Mouse (Mus musculus): Measurements from ENCODE around the gene Cd69. TPM values are rescaled to one million over a fixed set of nuclear protein-coding genes. Genes with fewer than 3 reads are reported as not detected.

The Cd69 gene
- 0.13 TPM in 1 of 2 replicates, not detected in the other for polyA plus RNA-seq (2015; fragmentation: Nextera tagmentation; extraction: Ambion mirVana)

GRCm38 (mm10) chr6:129275220-129275619 lies at the start of gene Cd69:
TSS of gene Cd69 (minus strand) at chr6:129275436.
- Histone ChIP-seq H3K36me3 (ENCODE audit: insufficient read depth, low read length) (no peaks in the 10 kb centered on the region), H3K9ac (replicated peaks; ENCODE audit: low read length) (no peak within 1 kb of the TSS), H3K4me3 (ENCODE audit: low read length) (no peak within 1 kb of the TSS), H3K4me2 (replicated peaks; ENCODE audit: low read depth, low read length) (no peak within 1 kb of the TSS), H3K4me1 (ENCODE audit: insufficient read depth, low read length) (no peaks in the 10 kb centered on the region), H3K27ac (ENCODE audit: low read length) (no peak within 1 kb of the TSS), H3K9me3 (ENCODE audit: low read length) (no peaks in the 10 kb centered on the region), H3K27me3 (ENCODE audit: insufficient read depth, low read length) (no peaks in the 10 kb centered on the region)
- WGBS: 67% methylated on average over 9 of the region's 9 CpGs
- ATAC-seq (ENCODE audit: low FRiP score, low TSS enrichment): no peak

- Histone ChIP-seq H3K9me3 (ENCODE audit: low read length) (no peaks in the 10 kb centered on the region), H3K36me3 (ENCODE audit: insufficient read depth, low read length) (no peaks in the 10 kb centered on the region), H3K4me1 (ENCODE audit: insufficient read depth, low read length) (no peaks in the 10 kb centered on the region), H3K27ac (ENCODE audit: low read length) (no peak overlapping the region), H3K27me3 (ENCODE audit: insufficient read depth, low read length) (no peaks in the 10 kb centered on the region), H3K4me3 (ENCODE audit: low read length) (no peak overlapping the region), H3K4me2 (replicated peaks; ENCODE audit: low read depth, low read length) (no peak overlapping the region), H3K9ac (replicated peaks; ENCODE audit: low read length) (no peak overlapping the region)
- ATAC-seq (ENCODE audit: low FRiP score, low TSS enrichment): no peak
- 69% methylated on average over 4 of the region's 4 CpGs for WGBS
Observed at GRCm38 (mm10) chr6:129319331-129319730, 44.1 kb upstream of the Cd69 start.

- no peak overlapping the region for H3K9ac ChIP-seq (replicated peaks; ENCODE audit: low read length)
- ATAC-seq (ENCODE audit: low FRiP score, low TSS enrichment): no peak
- 70% methylated on average over 1 of the region's 1 CpGs for WGBS
- no peaks in the 10 kb centered on the region for H3K27me3 ChIP-seq (ENCODE audit: insufficient read depth, low read length)
- H3K4me1 ChIP-seq (ENCODE audit: insufficient read depth, low read length): no peaks in the 10 kb centered on the region
- no peak overlapping the region for H3K4me3 ChIP-seq (ENCODE audit: low read length)
- H3K36me3 ChIP-seq (ENCODE audit: insufficient read depth, low read length): no peaks in the 10 kb centered on the region
- no peaks in the 10 kb centered on the region for H3K9me3 ChIP-seq (ENCODE audit: low read length)
- no peak overlapping the region for H3K4me2 ChIP-seq (replicated peaks; ENCODE audit: low read depth, low read length)
- no peak overlapping the region for H3K27ac ChIP-seq (ENCODE audit: low read length)
Observed at GRCm38 (mm10) chr6:129318395-129318794, 43.2 kb upstream of the Cd69 start.

- Histone ChIP-seq H3K9me3 (ENCODE audit: low read length) (no peaks in the 10 kb centered on the region), H3K4me3 (ENCODE audit: low read length) (no peak overlapping the region), H3K36me3 (ENCODE audit: insufficient read depth, low read length) (no peaks in the 10 kb centered on the region), H3K27ac (ENCODE audit: low read length) (no peak overlapping the region), H3K9ac (replicated peaks; ENCODE audit: low read length) (no peak overlapping the region), H3K4me2 (replicated peaks; ENCODE audit: low read depth, low read length) (no peak overlapping the region), H3K27me3 (ENCODE audit: insufficient read depth, low read length) (no peaks in the 10 kb centered on the region), H3K4me1 (ENCODE audit: insufficient read depth, low read length) (no peaks in the 10 kb centered on the region)
- 72% methylated on average over 2 of the region's 2 CpGs for WGBS
- no peak for ATAC-seq (ENCODE audit: low FRiP score, low TSS enrichment)
Observed at GRCm38 (mm10) chr6:129316463-129316862, 41.2 kb upstream of the Cd69 start.

GRCm38 (mm10) chr6:129315698-129316097 lies 40.5 kb upstream of the Cd69 start:
- H3K9me3 ChIP-seq (ENCODE audit: low read length): no peaks in the 10 kb centered on the region
- ATAC-seq (ENCODE audit: low FRiP score, low TSS enrichment): no peak
- H3K4me1 ChIP-seq (ENCODE audit: insufficient read depth, low read length): no peaks in the 10 kb centered on the region
- no peak overlapping the region for H3K4me3 ChIP-seq (ENCODE audit: low read length)
- H3K27ac ChIP-seq (ENCODE audit: low read length): no peak overlapping the region
- H3K4me2 ChIP-seq (replicated peaks; ENCODE audit: low read depth, low read length): no peak overlapping the region
- 84% methylated on average over 1 of the region's 1 CpGs for WGBS
- no peak overlapping the region for H3K9ac ChIP-seq (replicated peaks; ENCODE audit: low read length)
- H3K27me3 ChIP-seq (ENCODE audit: insufficient read depth, low read length): no peaks in the 10 kb centered on the region
- H3K36me3 ChIP-seq (ENCODE audit: insufficient read depth, low read length): no peaks in the 10 kb centered on the region

GRCm38 (mm10) chr6:129314655-129315168 lies 39.5 kb upstream of the Cd69 start:
- H3K9me3 ChIP-seq (ENCODE audit: low read length): no peaks in the 10 kb centered on the region
- no peak overlapping the region for H3K9ac ChIP-seq (replicated peaks; ENCODE audit: low read length)
- H3K27me3 ChIP-seq (ENCODE audit: insufficient read depth, low read length): no peaks in the 10 kb centered on the region
- H3K4me3 ChIP-seq (ENCODE audit: low read length): no peak overlapping the region
- H3K27ac ChIP-seq (ENCODE audit: low read length): no peak overlapping the region
- H3K36me3 ChIP-seq (ENCODE audit: insufficient read depth, low read length): no peaks in the 10 kb centered on the region
- no peak overlapping the region for H3K4me2 ChIP-seq (replicated peaks; ENCODE audit: low read depth, low read length)
- H3K4me1 ChIP-seq (ENCODE audit: insufficient read depth, low read length): no peaks in the 10 kb centered on the region
- WGBS: 78% methylated on average over 3 of the region's 3 CpGs
- ATAC-seq (ENCODE audit: low FRiP score, low TSS enrichment): no peak

GRCm38 (mm10) chr6:129312499-129312898 lies 37.3 kb upstream of the Cd69 start:
- Histone ChIP-seq H3K4me3 (ENCODE audit: low read length) (no peak overlapping the region), H3K9me3 (ENCODE audit: low read length) (no peaks in the 10 kb centered on the region), H3K9ac (replicated peaks; ENCODE audit: low read length) (no peak overlapping the region), H3K27me3 (ENCODE audit: insufficient read depth, low read length) (no peaks in the 10 kb centered on the region), H3K36me3 (ENCODE audit: insufficient read depth, low read length) (no peaks in the 10 kb centered on the region), H3K4me2 (replicated peaks; ENCODE audit: low read depth, low read length) (no peak overlapping the region), H3K4me1 (ENCODE audit: insufficient read depth, low read length) (no peaks in the 10 kb centered on the region), H3K27ac (ENCODE audit: low read length) (no peak overlapping the region)
- 67% methylated on average over 3 of the region's 3 CpGs for WGBS
- no peak for ATAC-seq (ENCODE audit: low FRiP score, low TSS enrichment)

- WGBS: 60% methylated on average over 1 of the region's 1 CpGs
- Histone ChIP-seq H3K27me3 (ENCODE audit: insufficient read depth, low read length) (no peaks in the 10 kb centered on the region), H3K36me3 (ENCODE audit: insufficient read depth, low read length) (no peaks in the 10 kb centered on the region), H3K4me1 (ENCODE audit: insufficient read depth, low read length) (no peaks in the 10 kb centered on the region), H3K4me2 (replicated peaks; ENCODE audit: low read depth, low read length) (no peak overlapping the region), H3K4me3 (ENCODE audit: low read length) (no peak overlapping the region), H3K9ac (replicated peaks; ENCODE audit: low read length) (no peak overlapping the region), H3K27ac (ENCODE audit: low read length) (no peak overlapping the region), H3K9me3 (ENCODE audit: low read length) (no peaks in the 10 kb centered on the region)
- ATAC-seq (ENCODE audit: low FRiP score, low TSS enrichment): no peak
Observed at GRCm38 (mm10) chr6:129304180-129304579, 28.9 kb upstream of the Cd69 start.

GRCm38 (mm10) chr6:129288708-129289107 lies 13.5 kb upstream of the Cd69 start:
- no peaks in the 10 kb centered on the region for H3K4me1 ChIP-seq (ENCODE audit: insufficient read depth, low read length)
- ATAC-seq (ENCODE audit: low FRiP score, low TSS enrichment): no peak
- no peak overlapping the region for H3K4me2 ChIP-seq (replicated peaks; ENCODE audit: low read depth, low read length)
- H3K27ac ChIP-seq (ENCODE audit: low read length): no peak overlapping the region
- H3K4me3 ChIP-seq (ENCODE audit: low read length): no peak overlapping the region
- H3K27me3 ChIP-seq (ENCODE audit: insufficient read depth, low read length): no peaks in the 10 kb centered on the region
- no peaks in the 10 kb centered on the region for H3K36me3 ChIP-seq (ENCODE audit: insufficient read depth, low read length)
- H3K9me3 ChIP-seq (ENCODE audit: low read length): no peaks in the 10 kb centered on the region
- H3K9ac ChIP-seq (replicated peaks; ENCODE audit: low read length): no peak overlapping the region

GRCm38 (mm10) chr6:129284384-129285104 lies 9.3 kb upstream of the Cd69 start:
- WGBS: 63% methylated on average over 7 of the region's 7 CpGs
- H3K27me3 ChIP-seq (ENCODE audit: insufficient read depth, low read length): no peaks in the 10 kb centered on the region
- no peaks in the 10 kb centered on the region for H3K9me3 ChIP-seq (ENCODE audit: low read length)

More at GRCm38 (mm10) chr6:129284384-129285104, 9.3 kb upstream of the Cd69 start:
- no peak overlapping the region for H3K9ac ChIP-seq (replicated peaks; ENCODE audit: low read length)
- no peak overlapping the region for H3K27ac ChIP-seq (ENCODE audit: low read length)
- H3K4me2 ChIP-seq (replicated peaks; ENCODE audit: low read depth, low read length): no peak overlapping the region
- H3K4me1 ChIP-seq (ENCODE audit: insufficient read depth, low read length): no peaks in the 10 kb centered on the region
- no peaks in the 10 kb centered on the region for H3K36me3 ChIP-seq (ENCODE audit: insufficient read depth, low read length)
- H3K4me3 ChIP-seq (ENCODE audit: low read length): no peak overlapping the region
- no peak; the same call in 1 of the 2 replicates for ATAC-seq (ENCODE audit: low FRiP score, low TSS enrichment)

All from kidney, embryonic 16.5 days (tissue).